11 mouse cellular contexts compared by ENCODE assay signal in genomic region chr2:101592023-101592841, GRCm38 (mm10). TPM values are rescaled to one million over a fixed set of nuclear protein-coding genes. Genes with fewer than 3 reads are reported as not detected.
DNase-seq lines count a peak whose midpoint lies in the region; ATAC-seq and TF ChIP-seq lines count a peak whose summit lies in the region.
"Had no signal": no experiment of that assay in that cellular context is flagged by ENCODE, and none has a peak within 500 bp of the region (broad histone marks: within the 10 kb centered on the region; RNA-seq: fewer than 3 reads in every experiment).

No protein-coding gene starts in this region.

- no peak overlapping the region for H3K27ac ChIP-seq in forebrain, postnatal 0 days (ENCODE audit: low read depth, low read length)
- peak overlapping the region; percentile 81 for H3K27ac ChIP-seq in midbrain, embryonic 13.5 days
- H3K27ac ChIP-seq: heart, embryonic 10.5 days had no signal

- TF ChIP-seq CTCF in forebrain, postnatal 0 days (IDR thresholded peaks at IDR 0.05; ENCODE audit: low read depth), result no peak

- no peaks in the 10 kb centered on the region for H3K36me3 ChIP-seq in forebrain, postnatal 0 days (ENCODE audit: insufficient read depth)
- H3K36me3 ChIP-seq in midbrain, embryonic 13.5 days, result no peaks in the 10 kb centered on the region
- H3K36me3 ChIP-seq: heart, embryonic 10.5 days had no signal

- no peaks in the 10 kb centered on the region; the same call in 1 of the 2 replicates for H3K27me3 ChIP-seq in forebrain, postnatal 0 days (ENCODE audit: insufficient read depth, low read length)
- H3K27me3 ChIP-seq in midbrain, embryonic 13.5 days, result no peaks in the 10 kb centered on the region

- H3K9ac ChIP-seq in forebrain, postnatal 0 days, result no peak overlapping the region
- 0 out of 2 replicates have a peak overlapping the region, but pooled peaks have one; percentile 23 for H3K9ac ChIP-seq in midbrain, embryonic 13.5 days (replicated peaks)

- no peak for DNase-seq in cerebellum, adult 11 months
- peak; percentile 29 to 47 for DNase-seq in cerebellum, postnatal 25 days
- DNase-seq in forebrain, postnatal 0 days, result no peak
- DNase-seq in right cerebral cortex, postnatal 10 days (ENCODE audit: low spot score in 2 of 2), result no peak
- DNase-seq in urinary bladder, postnatal 4 days (ENCODE audit: low spot score in 2 of 2), result no peak
- DNase-seq in ovary, adult 18-20 months (ENCODE audit: low spot score), result no peak

- WGBS in forebrain, postnatal 0 days, result 11% methylated on average over 10 of the region's 10 CpGs
- 13% methylated on average over 10 of the region's 10 CpGs for WGBS in midbrain, embryonic 13.5 days

- no peak overlapping the region for H3K4me2 ChIP-seq in forebrain, postnatal 0 days (ENCODE audit: low read depth)
- 0 out of 2 replicates have a peak overlapping the region, but pooled peaks have one; percentile 9 for H3K4me2 ChIP-seq in midbrain, embryonic 13.5 days (replicated peaks)

- H3K4me3 ChIP-seq in forebrain, postnatal 0 days (ENCODE audit: low read depth, low read length), result no peak overlapping the region
- H3K4me3 ChIP-seq in midbrain, embryonic 13.5 days (replicated peaks), result no peak overlapping the region
- H3K4me3 ChIP-seq: heart, embryonic 10.5 days had no signal

- no peaks in the 10 kb centered on the region for H3K9me3 ChIP-seq in forebrain, postnatal 0 days (ENCODE audit: low read length)
- no peaks in the 10 kb centered on the region for H3K9me3 ChIP-seq in midbrain, embryonic 13.5 days
- H3K9me3 ChIP-seq: heart, embryonic 10.5 days had no signal

- peak; percentile 67 for ATAC-seq in cerebellum, adult (ENCODE audit: insufficient number of reproducible peaks, low FRiP score, low TSS enrichment)
- ATAC-seq in forebrain, postnatal 0 days, result peak; percentile 78
- ATAC-seq in midbrain, embryonic 13.5 days, result peak; percentile 86
- ATAC-seq: lung, postnatal 0 days had no signal

- H3K4me1 ChIP-seq in forebrain, postnatal 0 days (ENCODE audit: insufficient read depth), result no peaks in the 10 kb centered on the region
- peaks cover 36% of the 10 kb centered on the region for H3K4me1 ChIP-seq in midbrain, embryonic 13.5 days (replicated peaks)
- H3K4me1 ChIP-seq: heart, embryonic 10.5 days had no signal

RNA-seq across cellular contexts. Expression of gene Rag2, which starts 32.3 kb away (rescaled TPM):
- not detected in 2 replicates for total RNA-seq in forebrain, postnatal 0 days (2014; rRNA removed)
- polyA plus RNA-seq in forebrain, postnatal 0 days (2015; fragmentation: Nextera tagmentation; extraction: Ambion mirVana), result not detected in 2 replicates
- not detected in 2 replicates for polyA plus RNA-seq in midbrain, embryonic 13.5 days (2015; fragmentation: Nextera tagmentation; extraction: Ambion mirVana)
- total RNA-seq: layer of hippocampus, postnatal 25 days had no signal
- polyA plus RNA-seq: heart, embryonic 10.5 days had no signal

RNA-seq across cellular contexts. Expression of gene Rag1, which starts 57.1 kb away (rescaled TPM):
- 0.23 and 0.43 TPM in 2 replicates for total RNA-seq in forebrain, postnatal 0 days (2014; rRNA removed)
- polyA plus RNA-seq in forebrain, postnatal 0 days (2015; fragmentation: Nextera tagmentation; extraction: Ambion mirVana), result 0.04 and 0.10 TPM in 2 replicates
- 0.05 and 0.14 TPM in 2 replicates for polyA plus RNA-seq in midbrain, embryonic 13.5 days (2015; fragmentation: Nextera tagmentation; extraction: Ambion mirVana)
- polyA plus RNA-seq: heart, embryonic 10.5 days had no signal

RNA-seq across cellular contexts. Expression of gene B230118H07Rik, which starts 57.1 kb away (rescaled TPM):
- total RNA-seq in forebrain, postnatal 0 days (2014; rRNA removed), result 20.0 and 29.5 TPM in 2 replicates
- polyA plus RNA-seq in forebrain, postnatal 0 days (2015; fragmentation: Nextera tagmentation; extraction: Ambion mirVana), result 52.0 and 61.3 TPM in 2 replicates
- polyA plus RNA-seq in midbrain, embryonic 13.5 days (2015; fragmentation: Nextera tagmentation; extraction: Ambion mirVana), result 51.5 and 52.4 TPM in 2 replicates

Comparison
In these comparisons a context has a peak if more than half of its experiments do, and no peak if none do; other contexts are left out.
1. DNase-seq: peak in cerebellum, postnatal 25 days (2 of 2); none in cerebellum, adult 11 months (single experiment), forebrain, postnatal 0 days (single experiment), right cerebral cortex, postnatal 10 days (0 of 2), urinary bladder, postnatal 4 days (0 of 2) and ovary, adult 18-20 months (single experiment).
2. Peak in every context shown above with its lines, with median percentiles within 50 percentile points of each other: ATAC-seq.